Mouse (Mus musculus): ENCODE data around the gene Polr2e. TPM values are rescaled to one million over a fixed set of nuclear protein-coding genes. Genes with fewer than 3 reads are reported as not detected.

The Polr2e gene
- polyA plus RNA-seq, 1 experiment from 2014 or later: 157 TPM

DNA sequence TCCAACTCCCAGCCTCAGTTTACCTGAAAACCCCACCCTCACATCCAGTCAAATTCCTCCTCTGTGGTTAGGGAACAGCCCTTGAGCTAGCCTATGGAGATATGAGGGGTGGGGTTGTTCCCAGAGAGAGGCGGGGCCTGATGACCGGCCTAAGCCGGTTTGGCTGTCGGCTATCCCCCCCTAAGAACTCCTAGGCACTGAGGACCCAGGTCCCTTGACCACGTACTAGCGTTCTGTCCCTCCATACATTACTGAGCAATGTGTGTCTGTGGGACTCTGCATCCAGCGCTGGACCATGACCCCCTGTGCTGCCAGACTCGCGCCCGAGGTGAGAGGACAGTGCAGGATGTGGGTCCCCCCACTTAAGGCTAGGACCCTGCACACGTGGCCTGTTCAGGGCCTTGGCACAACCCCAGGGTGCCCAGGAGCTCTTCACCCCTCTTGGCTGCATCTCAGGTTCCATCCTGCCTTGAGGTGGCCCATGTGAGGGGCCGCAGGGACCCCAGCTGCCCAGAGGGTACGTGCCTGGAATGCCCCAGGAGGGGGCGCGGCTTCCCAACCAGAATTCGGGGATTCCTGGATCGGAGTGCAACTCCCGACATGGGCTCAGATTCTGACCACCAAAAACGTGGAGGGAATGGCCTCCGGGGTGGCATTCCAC is 20.0 kb downstream of the Polr2e start:
- WGBS: 5% methylated on average over 20 of the region's 20 CpGs
- no peak overlapping the region for H3K4me3 ChIP-seq (replicated peaks; ENCODE audit: low read depth, low read length)
- H3K27me3 ChIP-seq (ENCODE audit: control insufficient read depth, insufficient read depth, low read length): peaks cover 17% of the 10 kb centered on the region; the same call in 1 of the 2 replicates
- H3K4me2 ChIP-seq (ENCODE audit: low read length): no peak overlapping the region
- H3K9me3 ChIP-seq (ENCODE audit: control insufficient read depth, low read length): no peaks in the 10 kb centered on the region
- H3K36me3 ChIP-seq (ENCODE audit: control insufficient read depth, insufficient read depth, low read length): no peaks in the 10 kb centered on the region
- H3K4me1 ChIP-seq (ENCODE audit: control insufficient read depth, insufficient read depth, low read length): 0 out of 2 replicates have a peak, but pooled peaks cover 2% of the 10 kb centered on the region
- no peak for ATAC-seq (ENCODE audit: low FRiP score, low TSS enrichment)
- DNase-seq: no peak
- no peak overlapping the region for H3K27ac ChIP-seq (replicated peaks; ENCODE audit: low read depth, low read length)
- H3K9ac ChIP-seq (replicated peaks; ENCODE audit: low read length): no peak overlapping the region

DNA sequence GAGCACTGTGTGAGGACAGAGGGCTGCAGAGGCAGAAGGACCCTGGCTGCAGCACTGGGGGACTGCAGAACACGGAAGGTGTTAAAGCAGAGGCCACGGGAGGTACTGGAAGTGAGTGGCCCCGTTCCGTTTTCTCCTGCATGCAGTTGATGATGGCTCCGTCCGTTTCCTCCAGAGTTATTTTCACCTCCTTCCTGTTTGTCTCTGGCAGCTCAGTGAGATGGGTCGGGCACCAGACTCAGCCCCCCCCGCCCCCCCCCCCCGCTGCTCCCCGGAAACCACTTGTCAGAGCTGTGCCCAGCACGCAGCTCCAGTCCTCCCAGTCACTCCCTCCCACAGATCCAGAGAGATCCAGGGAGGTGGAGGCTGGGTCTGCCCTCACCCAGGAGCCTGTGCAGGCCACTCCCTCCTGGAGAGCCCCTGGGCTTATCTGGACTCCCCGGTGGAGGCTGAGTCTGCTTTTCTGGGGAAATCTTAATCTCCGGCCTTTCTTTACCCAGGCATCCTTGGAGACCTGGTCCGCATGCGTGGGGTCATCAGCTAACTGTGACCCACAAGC is 20.8 kb downstream of the Polr2e start:
- DNase-seq: no peak
- no peak overlapping the region for H3K27ac ChIP-seq (replicated peaks; ENCODE audit: low read depth, low read length)
- no peaks in the 10 kb centered on the region for H3K9me3 ChIP-seq (ENCODE audit: control insufficient read depth, low read length)
- no peaks in the 10 kb centered on the region for H3K36me3 ChIP-seq (ENCODE audit: control insufficient read depth, insufficient read depth, low read length)
- H3K9ac ChIP-seq (replicated peaks; ENCODE audit: low read length): no peak overlapping the region
- H3K4me1 ChIP-seq (ENCODE audit: control insufficient read depth, insufficient read depth, low read length): 0 out of 2 replicates have a peak, but pooled peaks cover 2% of the 10 kb centered on the region
- no peak overlapping the region for H3K4me3 ChIP-seq (replicated peaks; ENCODE audit: low read depth, low read length)
- 10% methylated on average over 13 of the region's 15 CpGs for WGBS
- ATAC-seq (ENCODE audit: low FRiP score, low TSS enrichment): no peak
- peaks cover 25% of the 10 kb centered on the region for H3K27me3 ChIP-seq (ENCODE audit: control insufficient read depth, insufficient read depth, low read length)
- H3K4me2 ChIP-seq (ENCODE audit: low read length): no peak overlapping the region

DNA sequence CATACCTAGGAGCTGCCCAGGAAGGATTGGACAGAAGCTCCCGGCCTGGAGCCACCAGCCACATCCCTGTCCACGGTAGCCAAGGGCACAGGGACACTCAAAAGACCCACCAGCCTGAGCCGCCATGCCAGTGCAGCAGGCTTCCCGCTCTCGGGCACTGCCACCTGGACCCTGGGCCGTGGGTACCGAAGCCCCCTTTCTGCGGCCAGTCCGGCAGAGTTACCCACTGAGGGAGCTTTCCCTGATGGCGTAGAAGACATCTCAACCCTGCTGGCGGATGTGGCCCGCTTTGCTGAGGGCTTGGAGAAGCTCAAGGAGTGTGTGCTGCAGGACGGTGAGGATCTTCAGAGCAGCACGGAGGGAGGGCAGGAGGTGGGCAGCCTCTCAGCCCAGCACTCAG is 21.8 kb downstream of the Polr2e start:
- ATAC-seq (ENCODE audit: low FRiP score, low TSS enrichment) (no peak), DNase-seq (no peak)
- Histone ChIP-seq H3K9me3 (ENCODE audit: control insufficient read depth, low read length) (no peaks in the 10 kb centered on the region), H3K4me2 (ENCODE audit: low read length) (no peak overlapping the region), H3K27ac (replicated peaks; ENCODE audit: low read depth, low read length) (no peak overlapping the region), H3K27me3 (ENCODE audit: control insufficient read depth, insufficient read depth, low read length) (peaks cover 35% of the 10 kb centered on the region), H3K4me3 (replicated peaks; ENCODE audit: low read depth, low read length) (no peak overlapping the region), H3K36me3 (ENCODE audit: control insufficient read depth, insufficient read depth, low read length) (no peaks in the 10 kb centered on the region), H3K9ac (replicated peaks; ENCODE audit: low read length) (no peak overlapping the region), H3K4me1 (ENCODE audit: control insufficient read depth, insufficient read depth, low read length) (0 out of 2 replicates have a peak, but pooled peaks cover 2% of the 10 kb centered on the region)
- 83% methylated on average over 14 of the region's 14 CpGs for WGBS

DNA sequence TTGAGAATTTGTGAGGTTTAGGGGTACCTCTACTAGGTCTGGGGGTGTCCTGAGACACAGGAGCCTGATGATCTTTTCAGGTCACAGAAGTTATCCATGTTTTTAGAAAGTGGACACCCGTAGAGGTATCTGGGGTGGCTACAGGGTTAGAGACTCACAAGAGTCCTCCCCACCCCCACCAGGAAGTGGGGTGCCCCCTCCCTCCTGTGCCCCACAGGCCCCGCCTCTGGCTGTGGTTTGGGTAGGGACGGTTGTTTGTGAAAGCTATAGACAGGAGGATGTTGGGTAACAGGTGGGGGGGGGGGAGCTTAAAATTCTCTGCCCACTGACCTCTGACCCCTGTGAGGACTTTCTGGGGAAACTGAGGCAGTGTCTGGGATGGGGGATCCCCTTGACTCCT is 22.2 kb downstream of the Polr2e start:
- ATAC-seq (ENCODE audit: low FRiP score, low TSS enrichment) (no peak), DNase-seq (no peak)
- Histone ChIP-seq H3K4me3 (replicated peaks; ENCODE audit: low read depth, low read length) (no peak overlapping the region), H3K36me3 (ENCODE audit: control insufficient read depth, insufficient read depth, low read length) (no peaks in the 10 kb centered on the region), H3K9ac (replicated peaks; ENCODE audit: low read length) (no peak overlapping the region), H3K9me3 (ENCODE audit: control insufficient read depth, low read length) (no peaks in the 10 kb centered on the region), H3K4me1 (ENCODE audit: control insufficient read depth, insufficient read depth, low read length) (0 out of 2 replicates have a peak, but pooled peaks cover 2% of the 10 kb centered on the region), H3K27ac (replicated peaks; ENCODE audit: low read depth, low read length) (no peak overlapping the region), H3K27me3 (ENCODE audit: control insufficient read depth, insufficient read depth, low read length) (peaks cover 36% of the 10 kb centered on the region), H3K4me2 (ENCODE audit: low read length) (no peak overlapping the region)
- 77% methylated on average over 3 of the region's 3 CpGs for WGBS

GRCm38 (mm10) chr10:80016931-80017330 is 22.7 kb downstream of the Polr2e start:
- no peaks in the 10 kb centered on the region for H3K36me3 ChIP-seq (ENCODE audit: control insufficient read depth, insufficient read depth, low read length)
- no peak overlapping the region for H3K4me2 ChIP-seq (ENCODE audit: low read length)
- no peaks in the 10 kb centered on the region for H3K9me3 ChIP-seq (ENCODE audit: control insufficient read depth, low read length)
- no peak overlapping the region for H3K27ac ChIP-seq (replicated peaks; ENCODE audit: low read depth, low read length)
- H3K4me3 ChIP-seq (replicated peaks; ENCODE audit: low read depth, low read length): no peak overlapping the region
- H3K4me1 ChIP-seq (ENCODE audit: control insufficient read depth, insufficient read depth, low read length): 0 out of 2 replicates have a peak, but pooled peaks cover 2% of the 10 kb centered on the region
- 89% methylated on average over 10 of the region's 10 CpGs for WGBS
- H3K9ac ChIP-seq (replicated peaks; ENCODE audit: low read length): no peak overlapping the region
- ATAC-seq (ENCODE audit: low FRiP score, low TSS enrichment): no peak
- no peak for DNase-seq
- peaks cover 40% of the 10 kb centered on the region for H3K27me3 ChIP-seq (ENCODE audit: control insufficient read depth, insufficient read depth, low read length)

- Histone ChIP-seq H3K4me3 (replicated peaks; ENCODE audit: low read depth, low read length) (no peak within 1 kb of the TSS), H3K9ac (replicated peaks; ENCODE audit: low read length) (no peak within 1 kb of the TSS), H3K27me3 (ENCODE audit: control insufficient read depth, insufficient read depth, low read length) (peaks cover 40% of the 10 kb centered on the region), H3K4me1 (ENCODE audit: control insufficient read depth, insufficient read depth, low read length) (0 out of 2 replicates have a peak, but pooled peaks cover 2% of the 10 kb centered on the region), H3K27ac (replicated peaks; ENCODE audit: low read depth, low read length) (no peak within 1 kb of the TSS), H3K4me2 (ENCODE audit: low read length) (no peak within 1 kb of the TSS), H3K9me3 (ENCODE audit: control insufficient read depth, low read length) (0 out of 2 replicates have a peak, but pooled peaks cover under 1% of the 10 kb centered on the region), H3K36me3 (ENCODE audit: control insufficient read depth, insufficient read depth, low read length) (peaks cover 1% of the 10 kb centered on the region; the same call in 1 of the 2 replicates)
- DNase-seq (no peak), ATAC-seq (ENCODE audit: low FRiP score, low TSS enrichment) (no peak)
- WGBS: 69% methylated on average over 11 of the region's 11 CpGs
Observed at GRCm38 (mm10) chr10:80016511-80016910, 23.1 kb downstream of the Polr2e start, which contains the start of gene Arhgap45. Gene Arhgap45, plus strand, starts transcription at chr10:80016653.

DNA sequence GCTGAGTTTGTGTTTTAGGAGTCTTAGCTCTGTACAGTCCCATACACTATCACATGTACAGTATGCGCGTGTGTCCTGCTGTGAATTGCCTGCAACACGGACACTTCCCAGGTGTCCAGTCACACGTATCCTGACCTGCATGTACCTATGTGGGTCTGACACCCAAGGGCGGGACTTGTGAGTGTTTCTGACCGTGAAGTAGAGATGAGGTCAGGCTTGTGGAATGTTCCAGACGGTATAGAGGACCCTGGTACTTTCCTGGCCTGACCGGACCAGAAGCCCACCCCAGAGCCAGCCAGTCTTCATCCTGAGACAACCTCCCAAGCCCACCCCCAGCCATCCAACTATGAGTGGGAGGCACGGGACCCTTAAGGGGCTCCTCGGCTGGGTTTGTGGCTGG is 24.0 kb downstream of the Polr2e start:
- Histone ChIP-seq H3K4me3 (replicated peaks; ENCODE audit: low read depth, low read length) (no peak overlapping the region), H3K4me2 (ENCODE audit: low read length) (no peak overlapping the region), H3K27me3 (ENCODE audit: control insufficient read depth, insufficient read depth, low read length) (peaks cover 40% of the 10 kb centered on the region), H3K4me1 (ENCODE audit: control insufficient read depth, insufficient read depth, low read length) (0 out of 2 replicates have a peak, but pooled peaks cover 2% of the 10 kb centered on the region), H3K36me3 (ENCODE audit: control insufficient read depth, insufficient read depth, low read length) (peaks cover 9% of the 10 kb centered on the region; the same call in 1 of the 2 replicates), H3K27ac (replicated peaks; ENCODE audit: low read depth, low read length) (no peak overlapping the region), H3K9ac (replicated peaks; ENCODE audit: low read length) (no peak overlapping the region), H3K9me3 (ENCODE audit: control insufficient read depth, low read length) (peaks cover 10% of the 10 kb centered on the region)
- no peak for ATAC-seq (ENCODE audit: low FRiP score, low TSS enrichment)
- 84% methylated on average over 10 of the region's 10 CpGs for WGBS
- DNase-seq: no peak

GRCm38 (mm10) chr10:80014484-80015290 is 24.9 kb downstream of the Polr2e start:
- no peak overlapping the region for H3K4me3 ChIP-seq (replicated peaks; ENCODE audit: low read depth, low read length)
- no peak overlapping the region for H3K9ac ChIP-seq (replicated peaks; ENCODE audit: low read length)
- ATAC-seq (ENCODE audit: low FRiP score, low TSS enrichment): no peak
- H3K36me3 ChIP-seq (ENCODE audit: control insufficient read depth, insufficient read depth, low read length): peaks cover 11% of the 10 kb centered on the region
- DNase-seq: no peak
- WGBS: 21% methylated on average over 28 of the region's 28 CpGs
- H3K4me1 ChIP-seq (ENCODE audit: control insufficient read depth, insufficient read depth, low read length): 0 out of 2 replicates have a peak, but pooled peaks cover 2% of the 10 kb centered on the region
- no peak overlapping the region for H3K27ac ChIP-seq (replicated peaks; ENCODE audit: low read depth, low read length)
- H3K9me3 ChIP-seq (ENCODE audit: control insufficient read depth, low read length): peaks cover 19% of the 10 kb centered on the region
- no peak overlapping the region for H3K4me2 ChIP-seq (ENCODE audit: low read length)
- peaks cover 38% of the 10 kb centered on the region for H3K27me3 ChIP-seq (ENCODE audit: control insufficient read depth, insufficient read depth, low read length)
